Mouse (Mus musculus): ENCODE data around the gene Skap2.

- TF ChIP-seq CTCF (IDR thresholded peaks at IDR 0.05; ENCODE audit: control insufficient read depth, insufficient read depth, insufficient read length) (no peak), USF1 (IDR thresholded peaks at IDR 0.05; ENCODE audit: low read depth) (no peak), MYOD1 (IDR thresholded peaks at IDR 0.05; ENCODE audit: control insufficient read depth, insufficient read length, low read depth) (no peak), CEBPB (IDR thresholded peaks at IDR 0.05; ENCODE audit: low read depth) (no peak), MAX (IDR thresholded peaks at IDR 0.05) (no peak), MYOG (IDR thresholded peaks at IDR 0.05; ENCODE audit: control insufficient read depth, extremely low read depth, insufficient read length) (no peak)
Observed at GRCm38 (mm10) chr6:51894717-51895116, 117.6 kb downstream of the Skap2 start.
